Mouse (Mus musculus): ENCODE measurements around the gene Jag1. TPM values are rescaled to one million over a fixed set of nuclear protein-coding genes. Genes with fewer than 3 reads are reported as not detected.

Jag1 gene
- polyA plus RNA-seq, 1 experiment from 2014 or later = 20.4 TPM

DNA sequence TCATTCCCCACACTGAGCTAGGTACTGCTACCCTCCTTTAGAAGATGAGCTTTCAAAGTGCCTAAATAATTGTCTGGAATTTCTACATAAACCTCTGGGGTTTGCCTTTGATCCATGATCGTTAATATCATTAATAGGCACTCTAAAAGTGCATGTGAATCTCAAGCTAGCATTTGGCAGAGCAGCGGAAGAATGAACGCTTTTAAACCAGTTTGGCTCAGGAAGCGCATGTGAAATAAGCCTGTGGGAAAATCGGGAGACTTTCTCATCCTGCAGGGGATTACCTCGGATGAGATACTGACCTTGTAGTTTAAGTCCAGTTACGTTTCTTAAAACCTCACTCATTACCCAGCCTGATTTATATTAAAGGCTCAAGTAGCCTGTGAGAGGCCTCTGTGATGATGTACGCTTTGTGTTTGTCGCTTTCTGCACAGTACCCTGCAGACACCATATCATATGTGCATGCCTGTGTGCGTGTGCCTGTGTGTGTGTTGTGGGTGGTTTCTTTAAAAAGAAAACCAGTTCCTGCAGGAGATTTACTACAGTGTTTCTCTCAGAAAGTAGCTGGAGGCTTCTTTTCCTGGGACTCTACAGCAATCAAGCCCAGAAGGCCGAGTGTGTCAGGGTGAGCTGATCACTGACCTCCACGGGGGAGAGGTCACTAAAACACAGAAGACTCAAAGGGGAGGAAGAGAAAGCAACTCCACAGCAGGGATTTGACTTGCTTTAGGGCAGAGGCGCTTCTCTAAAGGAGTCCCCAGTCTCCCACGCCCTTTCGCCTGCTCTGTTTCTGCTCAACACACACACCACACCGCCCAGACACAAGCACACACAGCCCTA, 42.8 kb downstream of the Jag1 start:
- DNase-seq (ENCODE audit: extremely low spot score, low spot score) = no peak
- Histone ChIP-seq H3K27me3 (ENCODE audit: poor library complexity, severe bottlenecking) (no peaks in the 10 kb centered on the region), H3K4me1 (peaks cover 48% of the 10 kb centered on the region), H3K9me3 (no peaks in the 10 kb centered on the region), H3K36me3 (replicated peaks) (peaks cover 7% of the 10 kb centered on the region), H3K27ac (peak overlapping the region; percentile 72), H3K4me3 (no peak overlapping the region)
- 18% methylated on average over 16 of the region's 16 CpGs for WGBS

DNA sequence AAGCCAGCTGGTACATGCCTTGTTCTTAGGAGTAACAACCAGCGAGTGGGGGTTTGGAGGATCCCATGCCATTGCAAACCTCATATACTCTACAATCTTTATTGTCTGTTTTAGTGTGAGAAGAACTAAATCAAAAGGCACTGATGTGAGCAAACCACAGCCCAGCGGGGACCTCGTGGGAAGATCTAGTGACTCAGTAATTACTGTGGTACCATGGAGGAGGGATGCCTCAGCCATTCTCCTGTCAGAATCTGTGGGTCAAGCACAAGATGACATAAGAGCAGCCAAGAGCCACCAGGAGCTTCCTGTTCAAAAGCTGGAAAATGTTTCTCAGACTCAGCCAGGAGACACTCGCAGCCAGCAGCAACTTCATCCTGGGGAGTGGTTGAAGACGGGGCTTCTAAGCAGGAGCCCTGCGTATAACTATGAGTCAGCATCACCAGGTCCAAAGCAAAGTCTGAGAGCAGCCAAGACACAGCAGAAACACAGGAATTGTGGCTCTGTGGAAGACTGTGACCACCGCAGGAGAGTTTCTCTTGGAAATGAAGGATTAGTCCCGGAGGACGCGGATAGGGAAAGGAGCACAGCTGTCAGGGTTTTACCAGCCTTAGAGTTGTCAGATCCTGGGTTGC, 48.8 kb downstream of the Jag1 start:
- Histone ChIP-seq H3K27me3 (ENCODE audit: poor library complexity, severe bottlenecking) (no peaks in the 10 kb centered on the region), H3K36me3 (replicated peaks) (peaks cover 18% of the 10 kb centered on the region), H3K4me3 (no peak overlapping the region), H3K4me1 (peaks cover 50% of the 10 kb centered on the region), H3K9me3 (no peaks in the 10 kb centered on the region), H3K27ac (no peak overlapping the region)
- 91% methylated on average over 10 of the region's 10 CpGs for WGBS
- no peak for DNase-seq (ENCODE audit: extremely low spot score, low spot score)

DNA sequence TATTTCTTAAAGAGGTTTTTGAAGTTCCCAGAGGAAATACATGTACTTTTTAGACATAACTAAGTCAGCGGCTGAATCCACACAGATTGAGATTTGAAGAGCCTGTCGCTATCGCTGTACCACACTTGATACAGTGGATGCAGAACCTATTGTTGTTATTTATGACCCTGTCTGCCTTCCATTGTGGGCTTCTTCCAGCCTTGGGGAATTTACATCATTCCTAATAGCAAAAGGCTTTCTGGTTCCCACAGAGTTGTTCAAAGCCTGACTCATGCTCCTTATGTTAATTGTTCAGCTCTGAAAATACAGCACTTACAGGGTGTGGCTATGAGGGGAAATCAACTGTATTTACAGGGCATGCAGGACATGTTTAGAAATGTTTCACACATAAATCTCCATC, 51.9 kb downstream of the Jag1 start:
- DNase-seq (ENCODE audit: extremely low spot score, low spot score) = no peak
- Histone ChIP-seq H3K36me3 (replicated peaks) (peaks cover 15% of the 10 kb centered on the region), H3K9me3 (no peaks in the 10 kb centered on the region), H3K27ac (no peak overlapping the region; the same call in 1 of the 2 replicates), H3K4me3 (no peak overlapping the region), H3K27me3 (ENCODE audit: poor library complexity, severe bottlenecking) (no peaks in the 10 kb centered on the region), H3K4me1 (peaks cover 42% of the 10 kb centered on the region)
- 75% methylated on average over 3 of the region's 3 CpGs for WGBS

DNA sequence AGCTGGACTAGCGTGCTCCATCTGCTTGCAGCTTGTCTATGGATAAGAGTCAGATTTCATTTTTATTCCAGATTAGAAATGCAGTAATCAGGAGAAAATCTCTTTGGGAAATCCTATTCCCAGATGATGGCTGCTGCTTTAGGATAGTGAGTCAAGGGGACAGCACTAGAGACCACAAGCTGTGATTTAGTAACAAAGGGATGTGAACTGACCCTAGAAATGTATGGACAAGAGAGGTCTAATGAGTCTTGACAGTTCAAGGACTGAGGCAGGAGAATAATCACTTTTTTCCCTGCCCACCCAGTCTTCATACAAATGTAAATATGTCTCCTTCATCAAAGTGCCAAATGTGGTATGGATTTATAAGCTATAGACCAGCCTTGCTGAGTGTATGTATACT, 52.6 kb downstream of the Jag1 start:
- peaks cover 12% of the 10 kb centered on the region for H3K36me3 ChIP-seq (replicated peaks)
- peaks cover 42% of the 10 kb centered on the region for H3K4me1 ChIP-seq
- H3K27ac ChIP-seq = no peak overlapping the region
- H3K4me3 ChIP-seq = no peak overlapping the region
- H3K27me3 ChIP-seq (ENCODE audit: poor library complexity, severe bottlenecking) = no peaks in the 10 kb centered on the region
- 74% methylated on average over 1 of the region's 1 CpGs for WGBS
- H3K9me3 ChIP-seq = no peaks in the 10 kb centered on the region
- DNase-seq (ENCODE audit: extremely low spot score, low spot score) = no peak

DNA sequence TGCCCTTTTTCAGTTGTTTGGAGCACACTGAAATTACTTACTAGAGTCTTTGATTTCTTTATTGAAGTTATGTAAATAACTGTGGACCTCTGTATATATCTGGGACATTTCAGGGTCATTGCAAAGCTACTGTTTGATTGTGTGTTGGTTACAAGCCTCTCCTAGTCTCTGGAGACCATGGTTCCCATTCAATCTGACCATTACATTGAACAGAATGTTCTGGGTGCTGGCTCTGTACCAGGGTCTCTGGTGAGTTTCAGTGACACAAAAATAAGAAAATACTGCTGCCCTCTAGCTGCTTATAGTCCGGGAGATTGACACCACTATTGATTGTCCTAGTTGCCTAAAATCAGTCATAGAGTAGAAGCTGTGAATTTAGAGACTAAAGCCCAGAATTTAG, 66.5 kb downstream of the Jag1 start:
- no peak for DNase-seq (ENCODE audit: extremely low spot score, low spot score)

DNA sequence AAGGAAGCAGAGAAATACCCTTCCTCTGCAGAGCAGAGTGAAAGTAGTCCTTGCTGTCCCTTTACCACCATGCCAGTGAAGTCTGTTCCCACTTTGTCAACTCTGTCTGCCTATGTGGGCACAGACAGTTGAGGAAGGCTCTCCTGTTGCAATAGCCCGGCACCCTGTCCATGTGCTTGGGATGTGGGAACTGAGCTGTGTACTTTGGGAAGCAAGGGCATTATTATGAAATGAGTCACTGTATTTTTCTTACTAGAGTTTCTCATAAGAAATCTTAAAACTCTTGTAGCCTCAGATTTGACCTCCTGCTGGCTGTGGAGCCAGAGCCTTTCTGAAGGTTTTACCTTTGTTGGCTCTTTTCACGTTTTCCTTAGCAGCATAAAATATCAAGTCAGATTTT, 67.1 kb downstream of the Jag1 start:
- no peak overlapping the region for H3K4me3 ChIP-seq
- no peaks in the 10 kb centered on the region for H3K4me1 ChIP-seq
- no peak overlapping the region for H3K27ac ChIP-seq
- peaks cover 2% of the 10 kb centered on the region for H3K36me3 ChIP-seq (replicated peaks)
- no peak for DNase-seq (ENCODE audit: extremely low spot score, low spot score)
- H3K9me3 ChIP-seq = peaks cover 7% of the 10 kb centered on the region; the same call in 1 of the 2 replicates
- H3K27me3 ChIP-seq (ENCODE audit: poor library complexity, severe bottlenecking) = no peaks in the 10 kb centered on the region
- WGBS = 84% methylated on average over 2 of the region's 2 CpGs

More for the DNA sequence above, 66.5 kb downstream of the Jag1 start:
- Histone ChIP-seq H3K4me3 (no peak overlapping the region), H3K9me3 (peaks cover 7% of the 10 kb centered on the region; the same call in 1 of the 2 replicates), H3K36me3 (replicated peaks) (no peaks in the 10 kb centered on the region; the same call in 1 of the 2 replicates), H3K27me3 (ENCODE audit: poor library complexity, severe bottlenecking) (no peaks in the 10 kb centered on the region), H3K4me1 (no peaks in the 10 kb centered on the region), H3K27ac (no peak overlapping the region)
- 84% methylated on average over 1 of the region's 1 CpGs for WGBS

DNA sequence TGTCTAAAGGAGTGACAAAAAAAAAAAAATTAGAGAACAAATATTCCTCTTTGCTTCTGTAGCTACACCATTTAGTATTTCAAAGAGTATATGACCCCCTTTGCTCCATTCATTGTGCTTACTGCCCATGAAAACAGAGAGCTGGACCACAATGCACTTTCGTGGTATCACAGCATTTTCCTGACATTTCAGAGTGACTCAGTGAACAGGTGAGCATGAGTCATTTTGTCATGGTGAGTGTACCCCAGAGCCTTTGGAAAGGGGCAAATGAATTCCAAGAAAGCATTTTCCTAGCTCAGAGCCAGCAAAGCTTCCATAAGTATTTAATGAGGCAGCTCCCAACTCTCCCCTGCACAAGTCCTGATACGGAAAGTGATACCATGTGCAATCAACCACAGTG, 72.3 kb downstream of the Jag1 start:
- H3K4me3 ChIP-seq = no peak overlapping the region
- no peaks in the 10 kb centered on the region for H3K4me1 ChIP-seq
- H3K36me3 ChIP-seq (replicated peaks) = peaks cover 5% of the 10 kb centered on the region
- H3K27ac ChIP-seq = no peak overlapping the region
- 94% methylated on average over 2 of the region's 2 CpGs for WGBS
- no peaks in the 10 kb centered on the region for H3K9me3 ChIP-seq
- H3K27me3 ChIP-seq (ENCODE audit: poor library complexity, severe bottlenecking) = no peaks in the 10 kb centered on the region
- DNase-seq (ENCODE audit: extremely low spot score, low spot score) = no peak

Other genes with a start within 250 kb of the Jag1 start
- 34.8 and 41.4 TPM in 2 replicates for gene AL731706.2, start 231.0 kb downstream of the Jag1 start, polyA plus RNA-seq (2016; fragmentation: Nextera tagmentation; extraction: Ambion mirVana)
- 7.6 and 8.1 TPM in 2 replicates for gene Slx4ip, start 225.4 kb downstream of the Jag1 start, polyA plus RNA-seq (2016; fragmentation: Nextera tagmentation; extraction: Ambion mirVana)
- gene AL731706.1, start 225.3 kb downstream of the Jag1 start, polyA plus RNA-seq (2016; fragmentation: Nextera tagmentation; extraction: Ambion mirVana) = 24.6 and 25.5 TPM in 2 replicates
- gene Mkks, start 225.3 kb downstream of the Jag1 start, polyA plus RNA-seq (2016; fragmentation: Nextera tagmentation; extraction: Ambion mirVana) = 12.4 and 14.6 TPM in 2 replicates

Data from forebrain, embryonic 10.5 days (tissue).